Mouse (Mus musculus) ES-Bruce4 (cell line): ENCODE data around the gene Rps18. TPM values are rescaled to one million over a fixed set of nuclear protein-coding genes. Genes with fewer than 3 reads are reported as not detected.
"Not testable (repeated sequence)": the region's sequence is repeated elsewhere in the genome, so short reads cannot be mapped to it uniquely, and the experiment has no call there.

Experiments
- H3K27ac ChIP-seq: 2 replicates; pipeline ENCODE4 v1.5.1; 2012; ENCODE audit warnings: low read length, inconsistent platforms; ENCODE audit not compliant: insufficient read depth
- H3K27me3 ChIP-seq: 2 replicates; pipeline ENCODE4 v1.6.1; 2012; ENCODE audit warnings: mild to moderate bottlenecking, low read length, inconsistent platforms; ENCODE audit not compliant: control insufficient read depth, poor library complexity, insufficient read depth, severe bottlenecking
- H3K36me3 ChIP-seq: 2 replicates; pipeline ENCODE4 v1.6.1; 2012; ENCODE audit warnings: inconsistent platforms, mild to moderate bottlenecking, low read length, moderate library complexity; ENCODE audit not compliant: control insufficient read depth, poor library complexity, insufficient read depth, severe bottlenecking
- H3K4me1 ChIP-seq: one replicate; pipeline ENCODE4 v1.8.1; 2011; ENCODE audit warnings: low read length; ENCODE audit not compliant: control insufficient read depth, insufficient read depth
- H3K4me3 ChIP-seq: 2 replicates; pipeline ENCODE4 v1.5.1; 2011; ENCODE audit warnings: low read depth, mild to moderate bottlenecking, low read length
- H3K9ac ChIP-seq: 2 replicates; pipeline ENCODE4 v1.6.1; 2012; ENCODE audit warnings: low read depth, mild to moderate bottlenecking, inconsistent platforms; ENCODE audit not compliant: poor library complexity, severe bottlenecking
- H3K9me3 ChIP-seq: replicated peaks from 2 replicates; pipeline ENCODE4 v1.6.1; 2012; ENCODE audit warnings: mild to moderate bottlenecking, low read length, inconsistent platforms; ENCODE audit not compliant: control insufficient read depth, poor library complexity, insufficient read depth, severe bottlenecking
- CTCF ChIP-seq: IDR thresholded peaks from one replicate; pipeline ENCODE4 v1.8.1; 2011; ENCODE audit warnings: low read depth, low read length
- EP300 ChIP-seq: IDR thresholded peaks from 2 replicates; pipeline ENCODE4 v1.6.1; 2011; ENCODE audit warnings: low read depth, low read length; ENCODE audit not compliant: insufficient read depth
- POLR2A ChIP-seq: IDR thresholded peaks from one replicate; pipeline ENCODE4 v1.8.1; 2011; ENCODE audit warnings: low read length; ENCODE audit not compliant: insufficient read depth
- polyA plus RNA-seq: library from polyadenylated mRNA; stranded (reverse); fragments of >200 nt; gene quantifications from 2 replicates; pipeline ENCODE4 v1.2.4, GENCODE M21; 2011; ENCODE audit warnings: low read depth; ENCODE audit not compliant: missing spikeins, insufficient read depth, insufficient read length

Gene Rps18
- polyA plus RNA-seq, 1 experiment, result 2,174 TPM

- H3K9me3 ChIP-seq, result no peaks in the 10 kb centered on the region
- H3K9ac ChIP-seq, result peak overlapping the region; percentile 88
- H3K4me3 ChIP-seq, result peak overlapping the region; percentile 31
- H3K36me3 ChIP-seq, result peaks cover 38% of the 10 kb centered on the region
- TF ChIP-seq EP300 (no peak), POLR2A (no peak), CTCF (no peak)
- peak overlapping the region; percentile 56 for H3K27ac ChIP-seq
- H3K4me1 ChIP-seq, result no peaks in the 10 kb centered on the region
- no peaks in the 10 kb centered on the region for H3K27me3 ChIP-seq
These were observed 2.5 kb downstream of the Rps18 start for GRCm38 (mm10) chr17:33953310-33953709.

DNA sequence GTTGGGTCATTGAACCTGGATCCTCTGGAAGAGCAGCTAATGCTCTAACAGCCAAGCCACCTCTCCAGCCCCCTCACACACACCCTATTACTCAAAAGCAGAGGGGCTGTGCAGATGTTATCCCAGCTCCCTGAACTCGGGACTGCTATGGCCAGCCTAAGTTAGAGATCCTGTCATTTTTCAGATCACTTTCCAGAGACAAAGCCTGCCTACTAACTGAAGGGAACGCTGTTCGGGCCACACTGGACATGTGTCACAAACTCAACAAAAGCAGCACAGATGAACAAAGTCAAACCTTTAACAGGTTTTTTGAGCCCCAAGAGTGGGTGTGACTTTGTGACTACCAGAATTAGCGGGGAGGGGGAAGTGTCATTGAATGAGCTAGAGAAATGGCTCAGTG lies 2.9 kb downstream of the Rps18 start:
- Histone ChIP-seq H3K4me3 (peak overlapping the region; percentile 7; the same call in 1 of the 2 replicates), H3K9me3 (no peaks in the 10 kb centered on the region), H3K9ac (peak overlapping the region; percentile 88; the same call in 1 of the 2 replicates), H3K4me1 (no peaks in the 10 kb centered on the region), H3K27me3 (no peaks in the 10 kb centered on the region), H3K27ac (peak overlapping the region; percentile 56), H3K36me3 (peaks cover 38% of the 10 kb centered on the region)
- TF ChIP-seq CTCF (no peak), POLR2A (no peak), EP300 (no peak)

DNA sequence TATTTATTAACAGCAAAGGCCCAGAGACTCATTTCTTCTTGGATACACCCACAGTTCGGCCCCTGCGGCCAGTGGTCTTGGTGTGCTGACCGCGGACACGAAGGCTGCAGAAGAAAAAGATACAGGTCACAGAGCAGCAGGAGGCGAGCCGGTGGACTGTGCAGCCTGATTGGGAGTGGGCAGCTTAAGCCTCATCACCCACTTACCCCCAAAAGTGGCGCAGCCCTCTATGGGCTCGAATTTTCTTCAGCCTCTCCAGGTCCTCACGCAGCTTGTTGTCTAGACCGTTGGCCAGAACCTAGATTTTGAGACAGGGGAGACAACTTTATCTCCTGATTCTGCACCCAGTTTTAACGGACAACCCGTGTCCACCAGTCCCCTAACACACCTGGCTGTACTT lies 3.8 kb downstream of the Rps18 start:
- Histone ChIP-seq H3K36me3 (peaks cover 38% of the 10 kb centered on the region), H3K4me3 (peak overlapping the region; percentile 4), H3K27ac (peak overlapping the region; percentile 56)
- H3K9me3 ChIP-seq, H3K4me1 ChIP-seq, H3K27me3 ChIP-seq, H3K9ac ChIP-seq: not testable (repeated sequence)

DNA sequence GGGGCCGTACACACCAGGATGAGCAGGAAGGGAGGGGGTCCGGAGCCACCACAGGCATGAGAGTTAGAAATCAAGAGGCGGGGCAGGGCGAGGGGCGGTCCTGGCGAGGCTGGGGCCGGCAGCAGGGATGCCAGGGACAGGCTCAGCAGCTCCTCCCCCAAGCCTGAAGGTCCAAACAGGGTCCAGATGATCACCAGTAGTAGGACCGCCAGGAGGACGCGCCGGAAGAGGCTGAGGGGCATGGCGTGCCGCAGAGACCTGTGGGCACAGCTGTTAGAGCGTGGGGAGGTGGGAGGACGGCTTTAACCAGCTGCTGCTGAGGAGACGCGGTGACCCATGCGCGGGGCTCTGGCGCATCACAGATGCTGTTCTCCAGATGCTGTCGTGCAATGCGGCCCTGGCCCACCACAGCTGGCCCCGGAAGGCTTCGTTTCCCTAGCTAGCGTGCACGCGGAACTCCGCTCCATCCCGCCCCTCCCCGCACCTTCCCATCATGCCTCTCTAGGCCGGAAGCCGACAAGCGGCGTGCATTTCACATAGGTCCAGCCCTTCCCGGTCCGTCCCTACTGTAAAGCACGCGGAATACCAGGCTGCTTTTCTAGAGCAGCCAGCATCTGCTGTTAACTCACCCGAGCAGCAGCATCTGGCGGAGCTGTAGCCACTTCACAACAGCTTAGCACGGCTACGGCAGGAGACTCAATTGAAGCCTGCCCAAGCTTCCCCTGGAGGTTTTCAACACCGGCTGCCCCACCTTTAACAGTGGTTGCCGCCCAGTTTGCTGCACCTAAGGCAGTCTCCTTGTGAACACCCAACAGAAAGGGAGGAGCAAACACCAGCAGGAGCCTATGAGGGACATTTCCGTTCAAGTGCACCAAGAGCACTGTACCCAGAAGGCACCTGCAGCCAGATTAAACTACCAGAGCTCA lies 4.5 kb downstream of the Rps18 start, which contains the start of gene B3galt4:
Gene B3galt4 (minus strand): TSS at position 468 of the 926 bp plus-strand sequence.
- Histone ChIP-seq H3K27me3 (no peaks in the 10 kb centered on the region), H3K36me3 (peaks cover 38% of the 10 kb centered on the region), H3K9me3 (no peaks in the 10 kb centered on the region), H3K4me1 (no peaks in the 10 kb centered on the region), H3K4me3 (peak within 1 kb of the TSS; percentile 48), H3K9ac (peak within 1 kb of the TSS; percentile 7), H3K27ac (peak within 1 kb of the TSS; percentile 56)
- TF ChIP-seq CTCF (no peak), POLR2A (peak; percentile 4), EP300 (0 out of 2 replicates have a peak, but pooled peaks have one; percentile 28)

DNA sequence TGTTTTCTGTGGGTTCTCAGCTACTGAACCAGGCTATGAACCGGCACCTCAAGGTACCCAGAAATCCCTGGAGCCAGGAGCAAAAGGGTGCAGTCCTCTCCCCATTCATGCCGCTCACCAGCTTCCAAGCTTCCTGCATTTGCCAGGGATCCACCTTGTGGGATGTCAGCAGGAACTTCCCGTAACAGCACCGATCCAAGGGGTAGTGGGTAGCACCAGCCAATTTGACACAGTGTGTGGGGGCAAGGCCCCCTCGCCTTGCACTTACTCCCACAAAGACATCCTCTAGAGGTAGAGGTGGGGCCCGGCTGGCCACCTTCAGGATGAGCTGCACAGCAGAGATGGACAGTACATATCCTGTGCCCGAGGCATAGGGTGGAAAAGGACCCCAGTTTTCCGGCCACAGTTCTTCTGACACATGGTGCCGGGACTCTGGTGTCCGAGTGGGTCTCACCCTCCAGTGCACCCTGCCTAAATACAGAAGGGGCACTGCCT lies 5.6 kb downstream of the Rps18 start:
- TF ChIP-seq EP300 (no peak), CTCF (no peak), POLR2A (no peak)
- H3K9ac ChIP-seq, result peak overlapping the region; percentile 7; the same call in 1 of the 2 replicates
- H3K4me3 ChIP-seq, result no peak overlapping the region
- no peaks in the 10 kb centered on the region for H3K4me1 ChIP-seq
- no peaks in the 10 kb centered on the region for H3K27me3 ChIP-seq
- no peaks in the 10 kb centered on the region for H3K9me3 ChIP-seq
- H3K27ac ChIP-seq, result no peak overlapping the region
- H3K36me3 ChIP-seq, result peaks cover 37% of the 10 kb centered on the region
